Mouse (Mus musculus): ENCODE measurements at regions not wholly inside any gene's neighbourhood (a gene's known extent, or its start where the extent isn't known, plus 50 kb on each side); places are given as distances from the start of the nearest gene placed in this dataset.

GRCm38 (mm10) chr3:137728689-137729088 lies 57.4 kb downstream of the Gm21962 start:
- no peak overlapping the region for H3K4me3 ChIP-seq (replicated peaks in 1 of 3; ENCODE audit: low read depth in 2 of 3, low read length in 2 of 3, poor library complexity in 1 of 3)
- no peak overlapping the region for H3K27ac ChIP-seq (ENCODE audit: insufficient read depth, low read depth)
- no peak for TF ChIP-seq JUN (IDR thresholded peaks at IDR 0.05; ENCODE audit: insufficient read depth, low read depth, low read length)
- TF ChIP-seq USF1 (IDR thresholded peaks at IDR 0.05; ENCODE audit: low read depth, low read length): no peak
- TF ChIP-seq MAZ (IDR thresholded peaks at IDR 0.05; ENCODE audit: low read depth, low read length): no peak
- no peak overlapping the region for H3K4me2 ChIP-seq (ENCODE audit: insufficient read depth, low read depth, poor library complexity, severe bottlenecking)
- DNase-seq (ENCODE audit: extremely low read depth): no peak
- in situ Hi-C loops (cut with MboI; ENCODE audit: low pct_ligation_motif_present, low pct_unique_long_range_greater_than_20kb, low sequenced_read_pairs) (no loop called here), dilution Hi-C loops (cut with MboI; ENCODE audit: extremely low pct_ligation_motif_present, extremely low pct_unique_long_range_greater_than_20kb, low sequenced_read_pairs) (no loop called here)
- H3K9ac ChIP-seq (ENCODE audit: insufficient read depth, low read depth): no peak overlapping the region
- no peaks in the 10 kb centered on the region for H3K79me2 ChIP-seq (replicated peaks; ENCODE audit: control insufficient read depth, extremely low read depth, insufficient read depth, poor library complexity, severe bottlenecking)
- no peaks in the 10 kb centered on the region for H3K27me3 ChIP-seq (replicated peaks)
- no peaks in the 10 kb centered on the region for H3K36me3 ChIP-seq (replicated peaks in 1 of 2; ENCODE audit: control insufficient read depth in 1 of 2, insufficient read depth in 1 of 2, low read length in 1 of 2)
- no peaks in the 10 kb centered on the region for H3K9me3 ChIP-seq (replicated peaks; ENCODE audit: low read length)
- peaks cover 0 to 4% of the 10 kb centered on the region in 2 experiments; a peak in 1 of 4 replicates for H3K4me1 ChIP-seq (ENCODE audit: control insufficient read depth in 1 of 2, insufficient read depth in 2 of 2)

- no peaks in the 10 kb centered on the region for H3K79me2 ChIP-seq (replicated peaks; ENCODE audit: control insufficient read depth, extremely low read depth, insufficient read depth, poor library complexity, severe bottlenecking)
- no peak overlapping the region for H3K9ac ChIP-seq (ENCODE audit: insufficient read depth, low read depth)
- dilution Hi-C loops (cut with MboI; ENCODE audit: extremely low pct_ligation_motif_present, extremely low pct_unique_long_range_greater_than_20kb, low sequenced_read_pairs): no loop called here
- peaks cover 0 to 4% of the 10 kb centered on the region in 2 experiments; a peak in 1 of 4 replicates for H3K4me1 ChIP-seq (ENCODE audit: control insufficient read depth in 1 of 2, insufficient read depth in 2 of 2)
- no peak overlapping the region for H3K4me2 ChIP-seq (ENCODE audit: insufficient read depth, low read depth, poor library complexity, severe bottlenecking)
- H3K9me3 ChIP-seq (replicated peaks; ENCODE audit: low read length): no peaks in the 10 kb centered on the region
- TF ChIP-seq MYC (IDR thresholded peaks at IDR 0.05; ENCODE audit: low read depth, low read length): no peak
- TF ChIP-seq SIN3A (IDR thresholded peaks at IDR 0.05; ENCODE audit: low read length): no peak
- TF ChIP-seq JUN (IDR thresholded peaks at IDR 0.05; ENCODE audit: insufficient read depth, low read depth, low read length): no peak
- TF ChIP-seq NELFE (IDR thresholded peaks at IDR 0.05; ENCODE audit: low read depth, low read length): no peak
- no peak for TF ChIP-seq PAX5 (IDR thresholded peaks at IDR 0.05; ENCODE audit: low read length)
- TF ChIP-seq POLR2A (IDR thresholded peaks at IDR 0.05; ENCODE audit: low read depth, low read length): no peak
- no peak for TF ChIP-seq IRF4 (IDR thresholded peaks at IDR 0.05; ENCODE audit: low read depth, low read length)
- no peak for TF ChIP-seq ZNF384 (IDR thresholded peaks at IDR 0.05; ENCODE audit: low read depth, low read length)
- no peak for TF ChIP-seq RCOR1 (conservative IDR thresholded peaks at IDR 0.05; ENCODE audit: low read depth, low read length)
- TF ChIP-seq UBTF (IDR thresholded peaks at IDR 0.05; ENCODE audit: low read depth, low read length): no peak
- DNase-seq (ENCODE audit: extremely low read depth): no peak
- no peaks in the 10 kb centered on the region for H3K27me3 ChIP-seq (replicated peaks)
- H3K27ac ChIP-seq (ENCODE audit: insufficient read depth, low read depth): no peak overlapping the region
- H3K4me3 ChIP-seq (replicated peaks in 1 of 3; ENCODE audit: low read depth in 2 of 3, low read length in 2 of 3, poor library complexity in 1 of 3): no peak overlapping the region
- in situ Hi-C loops (cut with MboI; ENCODE audit: low pct_ligation_motif_present, low pct_unique_long_range_greater_than_20kb, low sequenced_read_pairs): no loop called here
- H3K36me3 ChIP-seq (replicated peaks in 1 of 2; ENCODE audit: control insufficient read depth in 1 of 2, insufficient read depth in 1 of 2, low read length in 1 of 2): no peaks in the 10 kb centered on the region
Observed at GRCm38 (mm10) chr3:137729421-137729820, 58.1 kb downstream of the Gm21962 start.

GRCm38 (mm10) chr3:137737222-137737800 lies 66.0 kb downstream of the Gm21962 start:
- dilution Hi-C loops (cut with MboI; ENCODE audit: extremely low pct_ligation_motif_present, extremely low pct_unique_long_range_greater_than_20kb, low sequenced_read_pairs): no loop called here
- Histone ChIP-seq H3K4me2 (ENCODE audit: insufficient read depth, low read depth, poor library complexity, severe bottlenecking) (0 out of 2 replicates have a peak overlapping the region, but pooled peaks have one; percentile 30), H3K27me3 (replicated peaks) (no peaks in the 10 kb centered on the region), H3K4me1 (ENCODE audit: control insufficient read depth in 1 of 2, insufficient read depth in 2 of 2) (peaks cover 0 to 4% of the 10 kb centered on the region in 2 experiments; a peak in 2 of 4 replicates), H3K4me3 (replicated peaks in 1 of 3; ENCODE audit: low read depth in 2 of 3, low read length in 2 of 3, poor library complexity in 1 of 3) (no peak overlapping the region), H3K9ac (ENCODE audit: insufficient read depth, low read depth) (no peak overlapping the region), H3K27ac (ENCODE audit: insufficient read depth, low read depth) (no peak overlapping the region), H3K36me3 (replicated peaks in 1 of 2; ENCODE audit: control insufficient read depth in 1 of 2, insufficient read depth in 1 of 2, low read length in 1 of 2) (no peaks in the 10 kb centered on the region), H3K9me3 (replicated peaks; ENCODE audit: low read length) (no peaks in the 10 kb centered on the region), H3K79me2 (replicated peaks; ENCODE audit: control insufficient read depth, extremely low read depth, insufficient read depth, poor library complexity, severe bottlenecking) (no peaks in the 10 kb centered on the region)
- DNase-seq (ENCODE audit: extremely low read depth): peak; percentile 12
- in situ Hi-C loops (cut with MboI; ENCODE audit: low pct_ligation_motif_present, low pct_unique_long_range_greater_than_20kb, low sequenced_read_pairs): no loop called here
- no peak for TF ChIP-seq USF2 (conservative IDR thresholded peaks at IDR 0.05; ENCODE audit: low read depth, low read length)
- TF ChIP-seq USF1 (IDR thresholded peaks at IDR 0.05; ENCODE audit: low read depth, low read length): no peak
- TF ChIP-seq RCOR1 (conservative IDR thresholded peaks at IDR 0.05; ENCODE audit: low read depth, low read length): no peak
- TF ChIP-seq E2F4 (IDR thresholded peaks at IDR 0.05; ENCODE audit: insufficient replicate concordance, low read depth, low read length): no peak
- TF ChIP-seq BHLHE40 (IDR thresholded peaks at IDR 0.05; ENCODE audit: low read depth, low read length): 0 out of 2 replicates have a peak, but pooled peaks have one; percentile 21
- 0 out of 2 replicates have a peak, but pooled peaks have one; percentile 20 for TF ChIP-seq CHD2 (IDR thresholded peaks at IDR 0.05; ENCODE audit: low read length)
- peak; percentile 48 for TF ChIP-seq ZNF384 (IDR thresholded peaks at IDR 0.05; ENCODE audit: low read depth, low read length)
- no peak for TF ChIP-seq ELF1 (IDR thresholded peaks at IDR 0.05; ENCODE audit: low read depth, low read length)
- no peak for TF ChIP-seq ZKSCAN1 (IDR thresholded peaks at IDR 0.05; ENCODE audit: borderline replicate concordance, low read depth, low read length)
- TF ChIP-seq MAZ (IDR thresholded peaks at IDR 0.05; ENCODE audit: low read depth, low read length): no peak
- no peak for TF ChIP-seq CTCF (conservative IDR thresholded peaks at IDR 0.05 in 1 of 2, IDR thresholded peaks at IDR 0.05 in 1 of 2; ENCODE audit: low read depth in 2 of 2, low read length in 2 of 2)
- TF ChIP-seq KAT2A (IDR thresholded peaks at IDR 0.05; ENCODE audit: insufficient replicate concordance, low read length): no peak
- no peak for TF ChIP-seq IRF4 (IDR thresholded peaks at IDR 0.05; ENCODE audit: low read depth, low read length)
- no peak for TF ChIP-seq SIN3A (IDR thresholded peaks at IDR 0.05; ENCODE audit: low read length)
- TF ChIP-seq MEF2A (IDR thresholded peaks at IDR 0.05; ENCODE audit: borderline replicate concordance, low read depth, low read length): no peak
- no peak for TF ChIP-seq GABPA (IDR thresholded peaks at IDR 0.05; ENCODE audit: insufficient replicate concordance, low read depth, low read length)
- no peak for TF ChIP-seq NELFE (IDR thresholded peaks at IDR 0.05; ENCODE audit: low read depth, low read length)
- no peak for TF ChIP-seq RAD21 (IDR thresholded peaks at IDR 0.05; ENCODE audit: low read depth, low read length)
- TF ChIP-seq POLR2AphosphoS2 (IDR thresholded peaks at IDR 0.05; ENCODE audit: low read depth, low read length): no peak
